Mouse (Mus musculus): ENCODE results near the gene Zp3r. TPM values are rescaled to one million over a fixed set of nuclear protein-coding genes. Genes with fewer than 3 reads are reported as not detected.
"Not testable (repeated sequence)": the region's sequence is repeated elsewhere in the genome, so short reads cannot be mapped to it uniquely, and the experiment has no call there.

The Zp3r gene
- polyA plus RNA-seq (2012; rRNA removed), result 0.19 and 0.29 TPM in 2 replicates

- no peak for DNase-seq (ENCODE audit: low read depth)
Measured at GRCm38 (mm10) chr1:130629521-130629920, at the start of gene Zp3r. TSS of gene Zp3r (minus strand) at chr1:130629621.

GRCm38 (mm10) chr1:130678551-130678950, 49.1 kb upstream of the Zp3r start:
- DNase-seq (ENCODE audit: low read depth), result no peak

- DNase-seq (ENCODE audit: low read depth), result not testable (repeated sequence)
Measured at GRCm38 (mm10) chr1:130663576-130663975, 34.2 kb upstream of the Zp3r start.

GRCm38 (mm10) chr1:130661454-130661853, 32.0 kb upstream of the Zp3r start, which contains the start of gene C4bp:
TSS of gene C4bp (minus strand) at chr1:130661632.
- DNase-seq (ENCODE audit: low read depth), result no peak

GRCm38 (mm10) chr1:130659641-130660040, 30.2 kb upstream of the Zp3r start:
- not testable (repeated sequence) for DNase-seq (ENCODE audit: low read depth)

GRCm38 (mm10) chr1:130644103-130644502, 14.7 kb upstream of the Zp3r start:
- no peak for DNase-seq (ENCODE audit: low read depth)

GRCm38 (mm10) chr1:130640967-130641366, 11.5 kb upstream of the Zp3r start:
- no peak for DNase-seq (ENCODE audit: low read depth)

GRCm38 (mm10) chr1:130633761-130634410, 4.5 kb upstream of the Zp3r start:
- DNase-seq (ENCODE audit: low read depth), result no peak

- DNase-seq (ENCODE audit: low read depth), result no peak
Measured at GRCm38 (mm10) chr1:130633316-130633715, 3.9 kb upstream of the Zp3r start.

- no peak for DNase-seq (ENCODE audit: low read depth)
Measured at GRCm38 (mm10) chr1:130596291-130596690, 33.1 kb downstream of the Zp3r start.

- no peak for DNase-seq (ENCODE audit: low read depth)
Measured at GRCm38 (mm10) chr1:130588659-130589058, 40.8 kb downstream of the Zp3r start.

GRCm38 (mm10) chr1:130576389-130576788, 53.0 kb downstream of the Zp3r start:
- no peak for DNase-seq (ENCODE audit: low read depth)

GRCm38 (mm10) chr1:130575962-130576361, 53.5 kb downstream of the Zp3r start:
- no peak for DNase-seq (ENCODE audit: low read depth)

GRCm38 (mm10) chr1:130551407-130552249, 77.8 kb downstream of the Zp3r start:
- no peak for DNase-seq (ENCODE audit: low read depth)

- DNase-seq (ENCODE audit: low read depth), result no peak
Measured at GRCm38 (mm10) chr1:130550242-130551167, 78.9 kb downstream of the Zp3r start.

GRCm38 (mm10) chr1:130549698-130550097, 79.7 kb downstream of the Zp3r start:
- DNase-seq (ENCODE audit: low read depth), result no peak

GRCm38 (mm10) chr1:130549160-130549559, 80.3 kb downstream of the Zp3r start:
- no peak for DNase-seq (ENCODE audit: low read depth)

GRCm38 (mm10) chr1:130547674-130548429, 81.6 kb downstream of the Zp3r start:
- DNase-seq (ENCODE audit: low read depth), result no peak
